Mouse (Mus musculus) G1E-ER4 (cell line): ENCODE data around the gene Zmynd8. TPM values are rescaled to one million over a fixed set of nuclear protein-coding genes. Genes with fewer than 3 reads are reported as not detected.

Source experiments
- GATA1 ChIP-seq: IDR thresholded peaks from one replicate; pipeline ENCODE4 v1.8.0; 2012; ENCODE audit warnings: low read length, inconsistent platforms
- polyA plus RNA-seq: library from polyadenylated mRNA; stranded (reverse); fragments of >175 nt; gene quantifications from 2 replicates; pipeline ENCODE4 v1.2.3, GENCODE M21; 2012

Gene Zmynd8
- polyA plus RNA-seq, 1 experiment, result 76.5 TPM

GRCm38 (mm10) chr2:165886857-165887628, 11.8 kb downstream of the Zmynd8 start:
- TF ChIP-seq GATA1, result no peak

- TF ChIP-seq GATA1, result no peak
Observed at GRCm38 (mm10) chr2:165886482-165886856, 12.3 kb downstream of the Zmynd8 start.

DNA sequence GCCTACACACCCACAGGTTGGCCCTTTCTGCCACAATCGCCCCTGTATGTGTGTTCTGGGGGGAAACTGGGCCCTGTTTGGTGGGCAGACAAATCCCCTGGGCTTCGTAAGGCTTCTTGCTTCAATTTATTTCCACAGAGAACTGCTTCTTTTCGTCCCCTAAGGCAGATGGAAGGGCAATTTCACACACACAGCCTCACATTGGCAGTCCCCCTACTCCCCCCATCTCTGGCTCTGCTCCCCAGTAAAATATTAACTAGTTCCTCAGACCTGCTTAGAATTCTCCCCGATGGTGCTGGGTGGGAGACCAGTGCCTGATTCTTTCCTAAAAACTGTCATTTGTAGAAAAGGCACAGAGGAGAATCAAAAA, 12.9 kb downstream of the Zmynd8 start:
- TF ChIP-seq GATA1, result no peak

DNA sequence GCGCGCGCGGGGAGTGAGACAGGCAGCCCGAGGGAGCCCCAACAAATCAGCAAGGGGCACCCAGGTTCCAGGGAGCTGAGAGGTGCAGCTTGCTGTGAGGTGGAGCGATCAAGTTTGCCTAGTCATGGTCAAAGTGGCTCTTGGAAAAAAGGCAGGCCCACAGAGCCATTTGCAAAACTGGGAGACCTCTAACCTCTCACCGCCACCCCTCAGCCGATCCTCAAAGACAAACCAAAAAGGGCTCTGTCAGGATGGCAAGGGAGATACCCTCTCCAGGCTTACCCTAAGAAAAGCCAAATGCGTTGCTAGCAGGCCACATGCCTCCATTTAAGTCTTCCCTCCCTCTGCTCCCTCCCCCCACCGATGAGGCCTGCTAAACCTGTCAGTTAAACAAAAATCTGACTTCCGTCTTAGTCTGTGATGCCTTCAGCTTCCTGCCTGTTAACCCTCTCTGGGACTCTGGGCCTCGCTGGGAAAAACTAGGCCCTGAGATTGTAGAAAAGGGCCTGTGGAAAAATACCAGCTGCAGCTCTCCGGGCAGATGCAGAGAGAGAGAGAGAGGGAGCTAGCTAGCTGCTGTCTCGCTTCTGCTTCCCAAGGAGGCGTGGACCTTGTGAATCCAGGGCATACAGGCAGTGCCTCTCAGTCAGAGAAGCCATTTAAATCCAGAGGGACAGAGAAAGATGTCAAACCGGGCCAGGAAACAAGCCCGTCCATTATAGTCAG, 13.4 kb downstream of the Zmynd8 start:
- no peak for TF ChIP-seq GATA1

GRCm38 (mm10) chr2:165884577-165885224, 14.1 kb downstream of the Zmynd8 start:
- no peak for TF ChIP-seq GATA1

DNA sequence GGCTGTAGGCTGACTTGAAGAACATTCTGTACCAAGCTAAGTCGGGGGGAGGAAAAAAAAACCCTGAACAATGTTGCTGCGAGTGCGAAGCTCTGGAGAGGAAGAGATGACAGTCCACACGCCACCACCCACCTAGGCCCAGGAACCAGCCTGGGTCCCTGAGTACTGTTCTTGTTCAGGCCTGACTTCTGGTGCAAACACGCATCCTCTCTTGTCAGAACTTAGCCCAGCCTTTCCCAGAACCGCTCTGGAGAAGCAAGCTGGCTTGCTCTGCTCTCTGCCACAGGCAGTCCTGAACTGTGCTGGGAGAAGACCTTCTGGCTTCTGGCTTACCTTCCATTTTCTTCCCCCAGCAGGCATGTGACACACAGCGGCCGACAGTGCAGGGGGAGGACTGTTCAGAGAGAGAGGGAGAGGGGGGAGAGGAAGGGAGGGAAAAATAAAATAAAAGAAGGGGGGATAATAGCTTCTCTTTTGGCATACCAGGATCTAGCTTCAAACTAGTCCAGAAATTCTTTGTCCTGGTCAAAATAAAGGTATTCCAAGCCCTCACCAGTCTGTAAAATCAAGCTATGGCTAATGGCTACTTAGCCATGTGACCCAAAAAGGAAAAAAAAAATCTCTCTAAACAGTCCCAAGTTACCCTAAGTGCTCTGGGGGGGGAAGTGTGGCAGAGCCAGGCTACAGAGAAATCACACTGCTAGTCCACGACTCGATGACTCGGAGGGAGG, 14.8 kb downstream of the Zmynd8 start:
- TF ChIP-seq GATA1, result no peak

GRCm38 (mm10) chr2:165883006-165883405, 15.8 kb downstream of the Zmynd8 start:
- no peak for TF ChIP-seq GATA1

DNA sequence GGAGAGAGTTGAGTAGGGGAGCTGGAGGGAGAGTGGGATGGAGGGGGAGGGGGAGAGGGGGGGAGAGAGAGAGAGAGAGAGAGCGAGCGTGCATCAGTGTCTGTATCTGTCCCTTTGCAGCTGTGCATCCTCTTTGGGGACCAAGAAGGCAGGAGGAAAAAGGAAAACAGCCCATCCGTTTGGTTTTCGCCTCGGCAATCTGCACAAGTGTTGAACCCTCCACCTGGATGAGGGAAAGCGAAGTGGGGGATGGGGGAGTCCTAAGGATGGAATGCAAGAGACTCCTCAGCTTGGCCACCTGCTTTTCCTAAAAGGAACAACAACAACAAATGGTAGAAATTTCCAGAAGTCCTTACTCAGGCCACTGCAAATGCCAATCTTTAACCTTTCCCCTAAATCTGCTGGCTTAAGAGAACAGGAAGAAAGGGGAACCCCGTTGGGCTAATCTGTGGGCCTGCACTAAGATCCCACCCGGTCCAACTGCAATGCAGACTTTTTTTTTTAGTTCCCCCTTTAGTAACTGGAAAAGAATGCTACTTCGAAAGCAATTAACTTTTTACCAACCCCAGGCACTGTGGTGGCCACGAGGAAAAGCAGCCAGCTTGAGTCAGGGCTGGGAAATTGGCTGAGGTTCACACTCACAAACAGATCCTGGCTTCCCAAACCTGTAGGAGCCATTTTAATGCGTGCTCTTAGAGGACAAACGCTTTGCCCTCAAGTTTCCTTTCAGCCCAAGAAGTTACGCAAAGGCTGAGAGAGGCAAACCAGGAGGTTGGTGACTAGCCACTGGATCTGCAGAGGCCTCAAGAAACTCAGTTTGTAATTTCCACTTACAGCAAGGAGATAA, 17.0 kb downstream of the Zmynd8 start:
- TF ChIP-seq GATA1, result no peak

- TF ChIP-seq GATA1, result no peak
Observed at GRCm38 (mm10) chr2:165881220-165881584, 17.6 kb downstream of the Zmynd8 start.

DNA sequence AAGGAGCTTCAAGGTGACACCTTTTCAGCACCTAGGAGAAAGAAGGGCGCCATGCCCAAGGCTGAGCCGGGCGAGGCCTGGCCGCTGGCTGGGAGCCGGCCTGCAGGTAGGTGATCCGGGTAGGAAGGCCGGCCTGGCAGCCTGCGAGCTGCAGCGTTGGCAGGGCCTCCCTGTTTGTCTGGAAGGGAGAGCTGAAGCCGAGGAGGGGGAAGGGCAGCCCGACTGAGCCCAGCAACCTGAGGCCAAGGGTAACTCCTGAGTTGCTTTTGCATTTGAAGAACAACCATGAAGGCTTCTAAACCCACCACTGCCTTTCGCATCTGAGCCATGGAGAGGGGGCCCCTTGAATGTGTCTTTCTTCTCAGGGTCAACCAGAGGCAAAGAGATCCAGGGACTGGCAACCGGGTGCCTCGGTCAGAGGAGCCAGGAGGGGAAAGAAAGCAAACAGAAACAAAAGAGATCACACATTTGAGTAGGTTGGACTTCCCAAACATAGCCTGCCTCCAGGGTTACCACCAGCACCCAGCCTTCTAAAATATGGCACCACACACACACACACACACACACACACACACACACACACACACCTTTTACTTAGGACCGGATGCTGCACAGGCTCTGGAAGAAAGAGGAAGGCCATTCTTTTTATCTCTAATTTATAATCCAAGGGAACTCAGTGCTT, 18.2 kb downstream of the Zmynd8 start:
- TF ChIP-seq GATA1, result no peak

GRCm38 (mm10) chr2:165879403-165880178, 19.2 kb downstream of the Zmynd8 start:
- TF ChIP-seq GATA1, result no peak

DNA sequence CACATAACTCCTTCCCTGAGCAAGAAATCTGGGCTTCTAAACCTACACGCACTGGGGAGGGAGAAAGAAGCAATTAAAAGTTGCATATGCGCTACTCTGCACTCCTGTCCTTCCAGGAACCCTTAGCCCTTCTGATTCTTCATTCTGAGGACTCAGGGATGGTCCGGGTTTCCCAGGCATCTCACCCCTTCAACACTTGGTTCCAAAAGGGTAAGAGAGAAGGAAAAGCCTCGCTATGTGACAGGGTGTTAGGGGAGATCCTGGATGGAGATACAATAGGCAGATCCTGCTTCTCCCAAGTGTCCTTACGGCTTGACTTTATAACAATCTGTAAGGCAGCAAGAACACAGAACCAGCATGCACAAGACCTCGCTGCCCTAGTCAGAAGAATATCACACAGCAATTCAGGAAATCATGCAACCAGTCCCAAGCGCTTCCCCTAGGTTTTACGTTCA, 19.9 kb downstream of the Zmynd8 start:
- TF ChIP-seq GATA1, result no peak

DNA sequence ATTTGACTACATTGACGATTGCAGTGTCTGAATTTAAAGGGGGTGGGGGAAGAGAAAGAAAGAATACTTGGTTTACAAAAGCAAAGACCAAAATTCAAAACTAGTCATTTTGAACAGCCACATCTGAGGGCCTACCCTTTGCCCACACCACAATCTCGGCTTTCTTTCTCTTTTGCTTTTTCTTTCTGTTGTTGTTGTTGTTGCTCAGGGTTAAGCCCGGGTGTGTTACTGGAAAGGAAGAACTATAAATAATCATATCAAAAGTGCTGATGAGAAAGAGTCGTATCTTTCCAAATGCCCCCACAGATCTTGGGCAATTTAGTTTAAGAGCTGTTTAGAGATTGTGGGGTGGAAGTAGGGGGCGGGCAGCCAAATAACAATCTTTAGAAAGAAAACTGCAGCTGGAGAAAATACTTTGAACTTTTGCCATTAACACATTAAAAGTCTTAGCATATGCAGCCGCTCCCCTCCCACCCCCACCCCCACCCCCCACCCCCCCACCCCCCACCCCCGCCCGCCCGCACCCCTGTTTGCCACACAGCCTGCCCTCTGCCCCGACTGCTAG, 20.7 kb downstream of the Zmynd8 start:
- no peak for TF ChIP-seq GATA1
